Mouse (Mus musculus) liver, embryonic 13.5 days (tissue): ENCODE measurements around the gene Prpf40b. TPM values are rescaled to one million over a fixed set of nuclear protein-coding genes. Genes with fewer than 3 reads are reported as not detected.

Experiments
- ATAC-seq: fragments of 200-750 bp; cut with Nextera tagmentation; 2 replicates; pipeline ENCODE4 v1.8.0; 2017; ENCODE audit warnings: low read depth, mild to moderate bottlenecking, moderate number of reproducible peaks, moderate library complexity
- DNase-seq: peaks from one replicate; pipeline ENCODE4 v3.0.0; 2022
- H3K27ac ChIP-seq: fragments of 300-500 bp; sonication (generic); 2 replicates; pipeline ENCODE4 v1.5.1; 2015; ENCODE audit warnings: moderate library complexity, mild to moderate bottlenecking, inconsistent platforms
- H3K27me3 ChIP-seq: fragments of 300-500 bp; sonication (generic); 2 replicates; pipeline ENCODE4 v1.6.1; 2015; ENCODE audit warnings: mild to moderate bottlenecking, inconsistent platforms
- H3K36me3 ChIP-seq: fragments of 300-500 bp; sonication (generic); 2 replicates; pipeline ENCODE4 v1.6.1; 2015; ENCODE audit warnings: mild to moderate bottlenecking, inconsistent platforms
- H3K4me1 ChIP-seq: fragments of 300-500 bp; sonication (generic); replicated peaks from 2 replicates; pipeline ENCODE4 v1.6.1; 2015; ENCODE audit warnings: inconsistent platforms
- H3K4me2 ChIP-seq: fragments of 300-500 bp; sonication (generic); 2 replicates; pipeline ENCODE4 v1.6.1; 2015; ENCODE audit warnings: inconsistent platforms, mild to moderate bottlenecking, moderate library complexity
- H3K4me3 ChIP-seq: fragments of 300-500 bp; sonication (generic); replicated peaks from 2 replicates; pipeline ENCODE4 v1.5.1; 2015; ENCODE audit warnings: mild to moderate bottlenecking, inconsistent platforms
- H3K9ac ChIP-seq: fragments of 300-500 bp; sonication (generic); 2 replicates; pipeline ENCODE4 v1.6.1; 2015; ENCODE audit warnings: mild to moderate bottlenecking, inconsistent platforms
- H3K9me3 ChIP-seq: fragments of 300-500 bp; sonication (generic); replicated peaks from 2 replicates; pipeline ENCODE4 v1.6.1; 2016; ENCODE audit warnings: inconsistent platforms
- WGBS: fragments of 180-500 bp; shearing (Covaris S2); methylation state at CpG from one replicate; pipeline ENCODE4 v1.1.7; 2015; ENCODE audit not compliant: insufficient replicate concordance; 5-methylcytosine and 5-hydroxymethylcytosine counted together
- polyA plus RNA-seq: library from polyadenylated mRNA; unstranded; fragments of >200 nt; fragmentation: Nextera tagmentation; extraction: Ambion mirVana; gene quantifications from 2 replicates; pipeline ENCODE4 v1.2.1, GENCODE M21; 2015

Prpf40b gene
- polyA plus RNA-seq, 1 experiment from 2014 or later, result 8.9 TPM

GRCm38 (mm10) chr15:99332921-99333675, 38.2 kb downstream of the Prpf40b start:
- no peaks in the 10 kb centered on the region for H3K9me3 ChIP-seq
- ATAC-seq (peak; percentile 73), DNase-seq (peak; percentile 32)
- 0 out of 2 replicates have a peak overlapping the region, but pooled peaks have one; percentile 9 for H3K9ac ChIP-seq
- H3K4me3 ChIP-seq, result no peak overlapping the region
- no peaks in the 10 kb centered on the region for H3K27me3 ChIP-seq
- peaks cover 82% of the 10 kb centered on the region for H3K4me1 ChIP-seq
- 10% methylated on average over 9 of the region's 9 CpGs for WGBS
- H3K36me3 ChIP-seq, result no peaks in the 10 kb centered on the region
- peak overlapping the region; percentile 34 for H3K4me2 ChIP-seq
- peak overlapping the region; percentile 84 for H3K27ac ChIP-seq

GRCm38 (mm10) chr15:99333676-99334065, 38.8 kb downstream of the Prpf40b start:
- H3K27ac ChIP-seq, result peak overlapping the region; percentile 84
- no peaks in the 10 kb centered on the region for H3K9me3 ChIP-seq
- H3K4me3 ChIP-seq, result no peak overlapping the region
- no peaks in the 10 kb centered on the region for H3K36me3 ChIP-seq
- 60% methylated on average over 3 of the region's 3 CpGs for WGBS
- H3K4me2 ChIP-seq, result no peak overlapping the region
- no peaks in the 10 kb centered on the region for H3K27me3 ChIP-seq
- peaks cover 83% of the 10 kb centered on the region for H3K4me1 ChIP-seq
- DNase-seq (no peak), ATAC-seq (peak; percentile 17; the same call in 1 of the 2 replicates)
- peak overlapping the region; percentile 9; the same call in 1 of the 2 replicates for H3K9ac ChIP-seq

- Histone ChIP-seq H3K4me2 (no peak overlapping the region), H3K27me3 (no peaks in the 10 kb centered on the region), H3K9ac (no peak overlapping the region), H3K36me3 (no peaks in the 10 kb centered on the region), H3K4me1 (peaks cover 84% of the 10 kb centered on the region), H3K27ac (no peak overlapping the region), H3K4me3 (no peak overlapping the region), H3K9me3 (no peaks in the 10 kb centered on the region)
- ATAC-seq (no peak), DNase-seq (no peak)
- 53% methylated on average over 6 of the region's 6 CpGs for WGBS
Observed at GRCm38 (mm10) chr15:99334500-99334899, 39.6 kb downstream of the Prpf40b start.

- no peaks in the 10 kb centered on the region for H3K27me3 ChIP-seq
- no peak overlapping the region for H3K4me2 ChIP-seq
- H3K9me3 ChIP-seq, result no peaks in the 10 kb centered on the region
- DNase-seq (no peak), ATAC-seq (no peak)
- peaks cover 84% of the 10 kb centered on the region for H3K4me1 ChIP-seq
- no peak overlapping the region for H3K9ac ChIP-seq
- H3K27ac ChIP-seq, result no peak overlapping the region
- H3K36me3 ChIP-seq, result no peaks in the 10 kb centered on the region
- 52% methylated on average over 8 of the region's 8 CpGs for WGBS
- no peak overlapping the region for H3K4me3 ChIP-seq
Observed at GRCm38 (mm10) chr15:99335801-99336320, 41.0 kb downstream of the Prpf40b start.

- DNase-seq, result no peak
- peaks cover 84% of the 10 kb centered on the region for H3K4me1 ChIP-seq
- H3K9ac ChIP-seq, result no peak overlapping the region
- no peaks in the 10 kb centered on the region for H3K9me3 ChIP-seq
- peaks cover 5% of the 10 kb centered on the region; the same call in 1 of the 2 replicates for H3K27me3 ChIP-seq
- H3K27ac ChIP-seq, result no peak overlapping the region
- no peak for ATAC-seq
- 62% methylated on average over 2 of the region's 2 CpGs for WGBS
- no peak overlapping the region for H3K4me2 ChIP-seq
- H3K36me3 ChIP-seq, result no peaks in the 10 kb centered on the region
- H3K4me3 ChIP-seq, result no peak overlapping the region
Observed at GRCm38 (mm10) chr15:99338916-99339315, 44.0 kb downstream of the Prpf40b start.

- Histone ChIP-seq H3K4me1 (peaks cover 84% of the 10 kb centered on the region), H3K27ac (peak overlapping the region; percentile 35; the same call in 1 of the 2 replicates), H3K4me2 (no peak overlapping the region), H3K9me3 (no peaks in the 10 kb centered on the region), H3K9ac (no peak overlapping the region), H3K4me3 (no peak overlapping the region), H3K36me3 (no peaks in the 10 kb centered on the region), H3K27me3 (peaks cover 5% of the 10 kb centered on the region; the same call in 1 of the 2 replicates)
- WGBS, result 52% methylated on average over 6 of the region's 6 CpGs
- no peak for DNase-seq
- peak; percentile 29; the same call in 1 of the 2 replicates for ATAC-seq
Observed at GRCm38 (mm10) chr15:99339669-99340068, 44.8 kb downstream of the Prpf40b start.

GRCm38 (mm10) chr15:99341102-99341501, 46.2 kb downstream of the Prpf40b start:
- Histone ChIP-seq H3K36me3 (no peaks in the 10 kb centered on the region), H3K4me2 (no peak overlapping the region), H3K4me1 (peaks cover 78% of the 10 kb centered on the region), H3K4me3 (no peak overlapping the region), H3K9ac (no peak overlapping the region), H3K27me3 (peaks cover 5% of the 10 kb centered on the region; the same call in 1 of the 2 replicates), H3K27ac (no peak overlapping the region), H3K9me3 (no peaks in the 10 kb centered on the region)
- ATAC-seq (peak; percentile 36; the same call in 1 of the 2 replicates), DNase-seq (no peak)
- 9% methylated on average over 3 of the region's 3 CpGs for WGBS

- 17% methylated on average over 9 of the region's 9 CpGs for WGBS
- H3K27ac ChIP-seq, result no peak overlapping the region
- DNase-seq, result no peak
- ATAC-seq, result no peak
- H3K4me3 ChIP-seq, result no peak overlapping the region
- no peak overlapping the region for H3K9ac ChIP-seq
- H3K27me3 ChIP-seq, result peaks cover 5% of the 10 kb centered on the region; the same call in 1 of the 2 replicates
- no peaks in the 10 kb centered on the region for H3K36me3 ChIP-seq
- no peak overlapping the region for H3K4me2 ChIP-seq
- no peaks in the 10 kb centered on the region for H3K9me3 ChIP-seq
- H3K4me1 ChIP-seq, result peaks cover 72% of the 10 kb centered on the region
Observed at GRCm38 (mm10) chr15:99342194-99342981, 47.5 kb downstream of the Prpf40b start.

- Histone ChIP-seq H3K4me1 (peaks cover 82% of the 10 kb centered on the region), H3K9ac (no peak overlapping the region), H3K27me3 (peaks cover 5% of the 10 kb centered on the region; the same call in 1 of the 2 replicates), H3K4me2 (no peak overlapping the region), H3K27ac (no peak overlapping the region), H3K9me3 (no peaks in the 10 kb centered on the region), H3K4me3 (no peak overlapping the region), H3K36me3 (no peaks in the 10 kb centered on the region)
- WGBS, result 29% methylated on average over 5 of the region's 5 CpGs
- DNase-seq, result no peak
- no peak for ATAC-seq
Observed at GRCm38 (mm10) chr15:99343414-99344147, 48.7 kb downstream of the Prpf40b start.

GRCm38 (mm10) chr15:99344148-99344870, 49.4 kb downstream of the Prpf40b start:
- no peak overlapping the region for H3K4me3 ChIP-seq
- no peak for DNase-seq
- H3K4me2 ChIP-seq, result no peak overlapping the region
- peaks cover 78% of the 10 kb centered on the region for H3K4me1 ChIP-seq
- no peak for ATAC-seq
- no peaks in the 10 kb centered on the region for H3K36me3 ChIP-seq
- no peak overlapping the region for H3K27ac ChIP-seq
- 58% methylated on average over 8 of the region's 8 CpGs for WGBS
- H3K27me3 ChIP-seq, result peaks cover 5% of the 10 kb centered on the region; the same call in 1 of the 2 replicates
- no peaks in the 10 kb centered on the region for H3K9me3 ChIP-seq
- no peak overlapping the region for H3K9ac ChIP-seq
